Mouse (Mus musculus) C2C12 (cell line): ENCODE data around the gene Gm20388.

Experiments
- CEBPB ChIP-seq: IDR thresholded peaks from one replicate; pipeline ENCODE4 v1.6.1; 2011; ENCODE audit warnings: low read depth, mild to moderate bottlenecking, control low read depth, moderate library complexity
- CTCF ChIP-seq: IDR thresholded peaks from one replicate; pipeline ENCODE4 v1.5.1; 2011; ENCODE audit not compliant: control insufficient read depth, insufficient read depth, insufficient read length
- FOSL1 ChIP-seq: IDR thresholded peaks from one replicate; pipeline ENCODE4 v1.8.0; 2011; ENCODE audit warnings: mild to moderate bottlenecking, low read length; ENCODE audit not compliant: poor library complexity, insufficient read depth, severe bottlenecking
- MAX ChIP-seq: IDR thresholded peaks from one replicate; pipeline ENCODE4 v1.6.1; 2011; ENCODE audit warnings: mild to moderate bottlenecking, control low read depth
- MYOD1 ChIP-seq: IDR thresholded peaks from one replicate; pipeline ENCODE4 v1.6.1; 2011; ENCODE audit warnings: low read depth; ENCODE audit not compliant: control insufficient read depth, insufficient read length
- MYOG ChIP-seq: IDR thresholded peaks from one replicate; pipeline ENCODE4 v1.6.1; 2011; ENCODE audit not compliant: control insufficient read depth, insufficient read length; ENCODE audit errors: extremely low read depth
- USF1 ChIP-seq: IDR thresholded peaks from one replicate; pipeline ENCODE4 v1.6.1; 2011; ENCODE audit warnings: low read depth, mild to moderate bottlenecking, control low read depth, moderate library complexity

DNA sequence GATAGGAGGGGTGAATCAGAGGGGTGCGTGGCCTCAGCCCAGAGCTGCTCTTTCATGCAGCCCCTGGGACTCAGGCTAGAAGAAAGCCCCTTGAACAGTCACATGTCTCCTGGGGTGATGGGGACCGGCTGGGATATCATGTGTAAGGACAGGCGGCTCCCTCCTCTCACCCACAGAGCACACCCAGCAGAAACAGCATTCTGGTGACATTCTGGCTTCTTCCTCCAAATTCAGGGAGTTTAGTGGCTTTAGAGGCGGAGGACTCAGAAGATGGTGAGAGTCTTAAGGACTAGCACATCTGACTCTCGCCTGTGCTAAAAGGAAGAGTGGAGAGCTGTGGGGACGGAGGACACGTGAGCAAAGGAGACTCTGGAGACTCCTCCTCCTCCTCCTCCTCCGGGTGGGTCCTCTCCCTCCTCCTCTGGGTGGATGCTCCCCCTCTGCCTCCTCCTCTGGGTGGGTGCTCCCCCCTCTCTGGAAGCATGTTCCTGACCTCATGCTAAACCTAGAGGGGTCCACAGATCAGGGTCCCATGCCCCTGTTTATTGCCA is 1265.0 kb downstream of the Gm20388 start:
- TF ChIP-seq USF1 (no peak), CTCF (no peak), MAX (no peak), MYOD1 (no peak), MYOG (no peak), CEBPB (no peak), FOSL1 (no peak)
